Mouse (Mus musculus) heart, adult 2 months (tissue): ENCODE results near the gene Hlf.

ENCODE experiments used
- CTCF ChIP-seq: fragments of 200-600 bp; IDR thresholded peaks from 2 replicates; pipeline ENCODE4 v1.8.1; 2022; ENCODE audit warnings: antibody characterized with exemption, mild to moderate bottlenecking, moderate library complexity
- EP300 ChIP-seq: fragments of 200-500 bp; IDR thresholded peaks from 2 replicates; pipeline ENCODE4 v1.6.1; 2011; ENCODE audit warnings: low read depth, low read length, control low read depth; ENCODE audit not compliant: insufficient read depth
- POLR2A ChIP-seq: fragments of 200-500 bp; IDR thresholded peaks from 2 replicates; pipeline ENCODE4 v1.6.1; 2011; ENCODE audit warnings: mild to moderate bottlenecking, low read depth, low read length, control low read depth; ENCODE audit not compliant: insufficient read depth

DNA sequence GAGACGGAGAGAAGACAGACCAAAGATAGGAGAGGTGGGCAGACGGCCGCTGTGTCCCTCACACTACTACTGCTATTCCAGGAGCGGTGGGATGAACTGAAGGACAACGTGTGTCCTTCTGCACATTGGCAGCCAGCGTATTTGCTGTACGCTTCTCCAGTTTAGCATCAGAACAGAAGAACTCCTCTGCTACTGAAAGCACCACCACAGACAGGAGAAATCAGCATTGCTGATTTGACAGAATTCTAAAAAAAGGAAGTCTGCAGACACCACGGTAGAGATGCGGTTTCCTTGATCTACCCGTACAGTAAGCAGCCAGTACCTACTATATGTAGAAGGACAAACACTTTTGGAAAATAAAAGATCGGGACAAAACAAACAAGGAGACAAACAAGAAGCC lies 29.0 kb upstream of the Hlf start:
- no peak for TF ChIP-seq CTCF
- TF ChIP-seq POLR2A: no peak
- no peak for TF ChIP-seq EP300
